Mouse (Mus musculus) NIH3T3 (cell line): ENCODE data around the gene C87436.

ENCODE experiments used
- DNase-seq: peaks from one replicate; pipeline ENCODE4 v3.0.0-alpha.2; 2012; ENCODE audit warnings: low read depth

Gene C87436

GRCm38 (mm10) chr6:86438272-86439118, at the start of gene C87436:
C87436 (plus strand) TSS chr6:86438374.
- DNase-seq, result peak; percentile 97

GRCm38 (mm10) chr6:86388461-86388860, 49.7 kb upstream of the C87436 start:
- DNase-seq, result no peak

- peak; percentile 29 for DNase-seq
Measured at GRCm38 (mm10) chr6:86391326-86391725, 46.8 kb upstream of the C87436 start.

- DNase-seq, result peak; percentile 34
Measured at GRCm38 (mm10) chr6:86393187-86393586, 45.0 kb upstream of the C87436 start.

DNA sequence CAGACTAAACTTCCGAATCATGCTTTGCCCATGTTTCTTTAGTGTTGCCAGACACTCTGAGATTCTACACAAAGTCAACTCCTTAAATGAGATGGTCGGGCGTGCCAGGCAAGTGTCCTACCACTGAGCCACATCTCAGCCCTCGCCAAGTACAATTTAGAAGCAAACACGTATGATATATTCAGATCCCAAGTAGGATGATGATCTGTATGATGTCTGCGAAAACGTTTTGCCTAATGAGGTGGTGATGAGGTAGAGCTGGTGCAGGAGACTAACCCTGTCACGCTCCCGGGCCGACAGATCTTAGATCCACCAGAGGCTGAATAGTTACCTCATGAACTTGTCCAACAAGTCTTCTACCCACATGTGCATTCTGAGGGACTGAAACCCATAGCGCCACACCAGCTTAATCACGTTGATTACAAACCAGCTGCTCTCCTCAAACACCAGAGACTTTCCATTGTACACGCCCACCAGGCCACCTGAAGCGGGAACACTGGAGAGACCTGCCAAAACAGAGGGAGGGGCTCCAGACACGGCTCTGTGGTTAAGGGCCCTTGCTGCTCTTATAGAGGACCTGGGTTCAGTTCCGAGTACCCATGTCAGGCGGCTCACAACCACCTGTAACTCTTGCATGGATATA, 44.0 kb upstream of the C87436 start:
- no peak for DNase-seq

DNA sequence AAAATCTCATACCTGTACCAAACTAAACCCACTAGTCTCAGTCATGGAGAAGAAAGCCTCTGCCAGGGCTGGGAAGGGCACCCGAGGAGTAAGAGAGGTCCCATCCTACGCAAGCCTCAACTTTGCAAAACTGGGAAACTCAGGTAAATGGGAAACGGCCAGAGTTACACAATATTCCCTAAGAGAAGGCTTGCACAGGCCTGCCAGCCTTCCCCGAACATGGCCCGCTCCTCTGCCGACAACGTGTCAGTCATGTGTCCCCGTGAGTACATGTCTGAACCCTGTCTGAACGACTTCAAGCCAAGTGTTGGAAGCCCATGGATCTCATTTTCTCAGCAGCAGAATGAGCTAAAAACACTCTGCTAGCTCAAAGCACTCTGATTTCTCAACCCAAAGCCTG, 43.2 kb upstream of the C87436 start:
- no peak for DNase-seq

DNA sequence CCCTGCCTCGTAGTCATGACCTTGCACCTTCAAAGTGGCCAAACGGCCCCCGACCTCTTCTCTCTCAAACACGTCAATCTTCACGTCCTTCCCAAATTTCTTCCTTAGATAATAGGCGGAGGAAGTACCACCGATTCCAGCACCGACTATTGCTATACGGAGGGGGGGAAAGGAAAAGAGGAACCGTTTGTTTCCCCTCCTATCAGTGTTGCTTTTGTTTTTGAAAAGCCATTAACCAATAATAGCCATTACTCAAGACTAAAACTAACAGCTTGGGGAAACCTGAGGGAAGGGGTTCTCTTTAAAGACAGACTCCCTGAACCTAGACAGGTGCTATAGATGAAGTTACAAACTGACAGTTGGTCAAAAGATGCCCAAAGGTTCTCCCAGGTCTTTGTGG, 42.2 kb upstream of the C87436 start:
- no peak for DNase-seq

DNA sequence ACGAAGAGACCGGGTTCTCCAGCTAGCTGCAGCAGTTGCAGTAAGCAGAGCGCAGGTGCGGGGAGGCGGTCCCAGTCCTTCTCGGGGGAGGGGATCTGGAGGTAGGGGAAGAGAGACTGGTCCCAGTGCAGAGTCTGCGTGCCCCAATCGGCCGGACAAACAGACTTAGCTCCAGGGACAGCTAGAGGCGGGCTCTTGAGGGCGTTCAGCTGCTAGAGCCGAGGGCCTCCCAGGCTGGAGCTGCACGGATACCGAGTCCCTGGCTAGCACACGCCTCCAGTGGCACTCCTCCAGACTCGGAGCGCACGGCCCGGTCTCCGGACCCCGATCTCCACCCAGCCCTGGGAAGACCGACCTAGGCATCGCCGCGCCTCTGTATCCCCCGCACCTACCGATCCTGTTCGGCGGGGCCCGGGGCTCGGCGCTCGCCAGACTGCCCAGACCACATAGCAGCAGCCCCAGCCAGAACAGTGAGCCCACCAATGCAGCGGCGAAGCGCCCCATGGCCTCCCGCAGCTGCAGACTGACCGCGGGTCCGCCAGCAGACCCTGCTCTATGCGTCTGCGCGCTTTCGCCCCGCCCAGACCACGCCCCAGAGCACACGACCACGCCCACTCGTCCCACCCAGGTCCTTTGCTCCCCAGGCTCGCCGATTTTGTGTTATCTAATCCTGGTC, 41.5 kb upstream of the C87436 start, which contains the start of gene Pcyox1:
Gene Pcyox1, minus strand, starts transcription at position 574 of the 676 bp plus-strand sequence.
- DNase-seq, result peak; percentile 91

GRCm38 (mm10) chr6:86397257-86397980, 40.8 kb upstream of the C87436 start:
- DNase-seq, result peak; percentile 37

DNA sequence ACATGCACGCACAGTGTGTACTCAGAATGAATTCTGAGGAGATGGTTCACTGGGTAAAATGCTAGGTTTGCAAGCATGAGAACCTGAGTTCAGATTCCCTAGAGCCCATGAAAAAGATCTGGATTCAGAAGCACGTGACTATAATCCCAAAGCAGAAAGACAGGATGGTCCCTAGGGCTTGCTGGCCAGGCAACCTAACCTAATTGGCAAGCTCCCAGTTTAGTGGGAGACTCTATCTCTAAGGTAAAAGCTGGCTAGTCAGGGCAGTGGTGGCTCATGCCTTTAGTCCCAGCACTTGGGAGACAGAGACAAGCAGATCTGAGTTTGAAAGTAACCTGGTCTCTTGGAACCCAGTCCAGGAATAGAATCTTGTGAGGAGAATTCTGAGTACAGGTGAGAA, 39.2 kb upstream of the C87436 start:
- DNase-seq, result no peak

DNA sequence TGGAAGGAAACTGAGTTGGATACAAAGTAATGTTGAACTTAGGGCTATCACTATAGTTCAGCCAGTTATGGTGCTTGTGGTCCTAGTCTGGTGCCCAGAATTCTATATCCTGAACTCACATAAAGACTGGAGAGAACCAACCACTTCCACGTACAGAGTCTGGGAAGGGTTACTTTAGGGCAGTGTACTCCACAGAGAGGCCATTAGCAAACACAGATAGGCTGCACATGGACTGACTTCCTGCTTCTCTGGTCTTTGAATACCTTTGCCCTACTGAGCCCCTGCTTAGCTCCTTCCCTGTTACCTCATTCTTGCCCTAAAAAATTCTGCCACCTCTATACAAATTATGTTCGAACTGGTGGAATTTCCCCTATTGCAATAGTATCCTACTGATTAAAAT, 38.2 kb upstream of the C87436 start:
- DNase-seq, result no peak

DNA sequence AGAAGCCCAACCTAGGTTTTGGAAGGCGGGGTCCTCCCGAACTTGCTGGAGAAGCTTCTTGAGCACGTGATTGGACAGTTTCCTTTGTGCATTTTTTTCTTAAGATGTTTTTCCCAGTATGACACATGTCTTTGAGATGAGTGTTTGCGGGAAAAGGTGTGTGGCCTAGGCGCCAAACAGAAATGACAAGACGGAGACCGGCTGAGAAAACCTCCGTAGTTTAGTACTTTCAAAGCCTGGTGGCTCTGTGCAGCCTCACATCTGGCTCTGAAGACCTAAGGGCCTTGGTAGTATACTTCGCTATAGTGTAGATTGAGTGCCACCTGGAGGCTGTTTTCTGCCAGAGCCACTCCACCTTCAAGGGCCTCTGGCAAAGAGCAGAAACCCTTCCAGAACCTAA, 37.2 kb upstream of the C87436 start:
- DNase-seq, result peak; percentile 89

GRCm38 (mm10) chr6:86402681-86403607, 35.2 kb upstream of the C87436 start:
- DNase-seq, result peak; percentile 42

- DNase-seq, result peak; percentile 94
Measured at GRCm38 (mm10) chr6:86403728-86404099, 34.5 kb upstream of the C87436 start.

- peak; percentile 100 for DNase-seq
Measured at GRCm38 (mm10) chr6:86404100-86404861, 33.9 kb upstream of the C87436 start, which contains the start of gene Tia1. Tia1 (plus strand) TSS chr6:86404219.

DNA sequence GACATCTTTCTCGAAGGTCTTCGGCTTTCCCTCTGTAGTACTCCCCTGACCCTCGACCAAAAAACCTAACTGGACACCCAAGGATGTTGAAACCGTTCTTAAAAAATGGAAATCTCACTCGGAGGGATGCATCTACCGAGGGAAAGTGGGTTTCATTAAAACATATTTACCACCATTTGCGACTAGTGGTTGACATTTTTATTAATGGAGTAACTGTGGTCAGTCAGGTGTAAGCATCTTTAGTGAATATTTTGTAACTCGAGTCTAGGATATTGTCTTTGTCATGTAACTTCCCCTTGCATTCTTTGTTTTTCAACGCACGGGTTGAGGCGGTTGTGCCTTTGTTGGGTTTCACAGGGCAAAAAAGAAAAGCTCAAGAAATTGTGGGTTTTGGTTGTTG, 33.2 kb upstream of the C87436 start:
- DNase-seq, result peak; percentile 41

- no peak for DNase-seq
Measured at GRCm38 (mm10) chr6:86406306-86406705, 31.9 kb upstream of the C87436 start.

GRCm38 (mm10) chr6:86418711-86419110, 19.5 kb upstream of the C87436 start:
- DNase-seq, result no peak

DNA sequence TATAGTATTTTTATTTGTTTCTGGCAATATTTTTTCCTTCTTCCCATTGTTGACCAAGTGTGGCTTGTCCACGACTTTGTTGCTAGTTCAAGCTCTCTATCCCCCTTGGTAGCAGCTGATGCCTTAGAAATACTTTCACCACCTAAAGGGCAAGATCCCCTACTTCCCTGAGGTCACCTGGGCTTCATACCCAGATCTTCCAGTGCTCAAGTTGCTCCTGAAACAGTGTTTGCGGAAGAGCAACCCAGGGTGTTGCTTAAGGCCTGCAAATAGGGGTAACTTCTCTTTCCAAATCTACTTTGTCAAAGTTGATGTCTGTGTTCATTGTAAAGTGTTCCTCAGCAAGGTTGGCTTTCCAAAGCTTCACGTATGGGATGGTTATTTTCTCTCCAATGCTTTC, 18.9 kb upstream of the C87436 start:
- DNase-seq, result no peak

DNA sequence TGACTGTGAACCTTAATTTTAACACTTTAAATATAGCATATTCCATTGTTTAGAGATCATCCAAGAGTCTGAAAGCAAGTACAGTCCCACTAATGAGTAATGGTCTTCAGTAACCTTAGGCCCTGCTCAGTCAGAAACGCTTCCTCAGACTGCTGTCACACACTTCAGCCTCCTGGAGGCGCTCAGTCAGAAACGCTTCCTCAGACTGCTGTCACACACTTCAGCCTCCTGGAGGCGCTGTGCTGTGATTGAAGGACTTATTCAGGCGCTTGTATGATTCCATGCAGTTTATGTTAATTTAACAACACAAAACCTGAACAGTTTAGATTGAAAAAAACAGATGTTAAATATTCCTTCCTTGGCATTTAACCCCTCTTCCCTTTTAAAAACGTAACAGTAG, 17.7 kb upstream of the C87436 start:
- DNase-seq, result peak; percentile 66
